Mouse (Mus musculus): ENCODE data around the gene Ganab. TPM values are rescaled to one million over a fixed set of nuclear protein-coding genes. Genes with fewer than 3 reads are reported as not detected.
A peak's percentile ranks its signal among the peaks of the same experiment; 100 is the strongest.
"Not testable (repeated sequence)": the region's sequence is repeated elsewhere in the genome, so short reads cannot be mapped to it uniquely, and the experiment has no call there.

Ganab gene
- polyA plus RNA-seq, 1 experiment from 2014 or later: 130 TPM

GRCm38 (mm10) chr19:8892829-8893766 lies 4.8 kb upstream of the Ganab start, which contains the start of gene Ints5:
Gene Ints5 (plus strand): TSS chr19:8893005.
- H3K4me3 ChIP-seq (replicated peaks): peak within 1 kb of the TSS; percentile 79
- H3K9ac ChIP-seq: peak within 1 kb of the TSS; percentile 96
- no peaks in the 10 kb centered on the region for H3K9me3 ChIP-seq (replicated peaks)
- peaks cover 36% of the 10 kb centered on the region for H3K4me1 ChIP-seq
- WGBS: 2% methylated on average over 54 of the region's 54 CpGs
- no peaks in the 10 kb centered on the region for H3K27me3 ChIP-seq
- H3K27ac ChIP-seq: peak within 1 kb of the TSS; percentile 91
- peaks cover 43% of the 10 kb centered on the region for H3K36me3 ChIP-seq
- peak; percentile 63 for ATAC-seq (replicated peaks; ENCODE audit: low FRiP score)
- H3K4me2 ChIP-seq: peak within 1 kb of the TSS; percentile 80

- no peak overlapping the region for H3K4me2 ChIP-seq
- H3K4me3 ChIP-seq (replicated peaks): no peak overlapping the region
- peaks cover 42% of the 10 kb centered on the region for H3K36me3 ChIP-seq
- ATAC-seq (replicated peaks; ENCODE audit: low FRiP score): no peak
- H3K27me3 ChIP-seq: no peaks in the 10 kb centered on the region
- H3K9me3 ChIP-seq (replicated peaks): no peaks in the 10 kb centered on the region
- H3K4me1 ChIP-seq: peaks cover 43% of the 10 kb centered on the region
- WGBS: 91% methylated on average over 9 of the region's 9 CpGs
- H3K9ac ChIP-seq: no peak overlapping the region
- H3K27ac ChIP-seq: no peak overlapping the region
Measured at GRCm38 (mm10) chr19:8895397-8895960, 2.4 kb upstream of the Ganab start.

GRCm38 (mm10) chr19:8896231-8896630 lies 1.6 kb upstream of the Ganab start:
- WGBS: 87% methylated on average over 5 of the region's 5 CpGs
- not testable (repeated sequence) for H3K4me3 ChIP-seq (replicated peaks); ATAC-seq (replicated peaks; ENCODE audit: low FRiP score); H3K27me3 ChIP-seq; H3K9ac ChIP-seq; H3K27ac ChIP-seq; H3K9me3 ChIP-seq (replicated peaks); H3K4me2 ChIP-seq
- Histone ChIP-seq H3K36me3 (peaks cover 42% of the 10 kb centered on the region), H3K4me1 (peaks cover 43% of the 10 kb centered on the region)

- Histone ChIP-seq H3K4me3 (replicated peaks) (peak overlapping the region; percentile 71), H3K4me1 (peaks cover 43% of the 10 kb centered on the region), H3K9ac (peak overlapping the region; percentile 46), H3K4me2 (peak overlapping the region; percentile 63), H3K27ac (peak overlapping the region; percentile 93), H3K36me3 (peaks cover 46% of the 10 kb centered on the region)
- H3K9me3 ChIP-seq (replicated peaks); H3K27me3 ChIP-seq: not testable (repeated sequence)
- ATAC-seq (replicated peaks; ENCODE audit: low FRiP score): peak; percentile 47
- WGBS: 19% methylated on average over 21 of the region's 21 CpGs
Measured at GRCm38 (mm10) chr19:8897211-8897864, 533 bp upstream of the Ganab start.

- H3K4me3 ChIP-seq (replicated peaks): peak overlapping the region; percentile 71
- WGBS: 3% methylated on average over 13 of the region's 13 CpGs
- H3K4me2 ChIP-seq: peak overlapping the region; percentile 63
- no peak; the same call in 1 of the 2 replicates for ATAC-seq (replicated peaks; ENCODE audit: low FRiP score)
- H3K36me3 ChIP-seq: peaks cover 57% of the 10 kb centered on the region
- H3K27ac ChIP-seq: peak overlapping the region; percentile 93
- peak overlapping the region; percentile 86 for H3K9ac ChIP-seq
- H3K4me1 ChIP-seq: peaks cover 36% of the 10 kb centered on the region
- H3K27me3 ChIP-seq: no peaks in the 10 kb centered on the region
- no peaks in the 10 kb centered on the region for H3K9me3 ChIP-seq (replicated peaks)
Measured at GRCm38 (mm10) chr19:8898576-8898975, 705 bp downstream of the Ganab start.

- H3K27me3 ChIP-seq: no peaks in the 10 kb centered on the region
- ATAC-seq (replicated peaks; ENCODE audit: low FRiP score): no peak
- peak overlapping the region; percentile 71 for H3K4me3 ChIP-seq (replicated peaks)
- H3K36me3 ChIP-seq: peaks cover 62% of the 10 kb centered on the region
- H3K27ac ChIP-seq: no peak overlapping the region
- peak overlapping the region; percentile 86 for H3K9ac ChIP-seq
- peak overlapping the region; percentile 63 for H3K4me2 ChIP-seq
- peaks cover 31% of the 10 kb centered on the region for H3K4me1 ChIP-seq
- H3K9me3 ChIP-seq (replicated peaks): no peaks in the 10 kb centered on the region
- WGBS: 22% methylated on average over 3 of the region's 3 CpGs
Measured at GRCm38 (mm10) chr19:8899079-8899478, 1.2 kb downstream of the Ganab start.

GRCm38 (mm10) chr19:8903412-8903811 lies 5.5 kb downstream of the Ganab start:
- H3K9me3 ChIP-seq (replicated peaks): no peaks in the 10 kb centered on the region
- peaks cover 15% of the 10 kb centered on the region for H3K4me1 ChIP-seq
- no peaks in the 10 kb centered on the region for H3K27me3 ChIP-seq
- no peak overlapping the region for H3K4me2 ChIP-seq
- H3K4me3 ChIP-seq (replicated peaks): no peak overlapping the region
- no peak overlapping the region for H3K9ac ChIP-seq
- H3K36me3 ChIP-seq: peaks cover 76% of the 10 kb centered on the region
- 96% methylated on average over 5 of the region's 5 CpGs for WGBS
- H3K27ac ChIP-seq: no peak overlapping the region
- no peak for ATAC-seq (replicated peaks; ENCODE audit: low FRiP score)

- 91% methylated on average over 6 of the region's 6 CpGs for WGBS
- no peak for ATAC-seq (replicated peaks; ENCODE audit: low FRiP score)
- no peaks in the 10 kb centered on the region for H3K27me3 ChIP-seq
Measured at GRCm38 (mm10) chr19:8908531-8908930, 10.7 kb downstream of the Ganab start.

GRCm38 (mm10) chr19:8911810-8912209 lies 13.9 kb downstream of the Ganab start:
- Histone ChIP-seq H3K4me1 (no peaks in the 10 kb centered on the region), H3K27me3 (no peaks in the 10 kb centered on the region), H3K9ac (no peak overlapping the region), H3K27ac (no peak overlapping the region), H3K9me3 (replicated peaks) (no peaks in the 10 kb centered on the region), H3K4me2 (no peak overlapping the region), H3K36me3 (peaks cover 100% of the 10 kb centered on the region), H3K4me3 (replicated peaks) (no peak overlapping the region)
- WGBS: 82% methylated on average over 5 of the region's 5 CpGs
- no peak for ATAC-seq (replicated peaks; ENCODE audit: low FRiP score)

More at GRCm38 (mm10) chr19:8908531-8908930, 10.7 kb downstream of the Ganab start:
- Histone ChIP-seq H3K36me3 (peaks cover 98% of the 10 kb centered on the region), H3K4me2 (no peak overlapping the region), H3K27ac (no peak overlapping the region), H3K9me3 (replicated peaks) (no peaks in the 10 kb centered on the region), H3K4me3 (replicated peaks) (no peak overlapping the region), H3K9ac (no peak overlapping the region), H3K4me1 (no peaks in the 10 kb centered on the region)

- H3K27ac ChIP-seq: no peak overlapping the region
- no peak overlapping the region for H3K4me2 ChIP-seq
- H3K36me3 ChIP-seq: peaks cover 81% of the 10 kb centered on the region
- no peaks in the 10 kb centered on the region for H3K4me1 ChIP-seq
- WGBS: 93% methylated on average over 3 of the region's 3 CpGs
- no peak overlapping the region for H3K9ac ChIP-seq
- no peaks in the 10 kb centered on the region for H3K27me3 ChIP-seq
- no peak overlapping the region for H3K4me3 ChIP-seq (replicated peaks)
- H3K9me3 ChIP-seq (replicated peaks): no peaks in the 10 kb centered on the region
- ATAC-seq (replicated peaks; ENCODE audit: low FRiP score): no peak
Measured at GRCm38 (mm10) chr19:8914212-8914611, 16.3 kb downstream of the Ganab start.

- no peaks in the 10 kb centered on the region for H3K27me3 ChIP-seq
- WGBS: 91% methylated on average over 3 of the region's 3 CpGs
- H3K4me1 ChIP-seq: peaks cover 9% of the 10 kb centered on the region
Measured at GRCm38 (mm10) chr19:8919000-8919399, 21.1 kb downstream of the Ganab start.

GRCm38 (mm10) chr19:8919684-8920072 lies 21.8 kb downstream of the Ganab start:
- peak overlapping the region; percentile 76 for H3K4me2 ChIP-seq
- peaks cover 41% of the 10 kb centered on the region for H3K36me3 ChIP-seq
- peak overlapping the region; percentile 96 for H3K27ac ChIP-seq
- H3K27me3 ChIP-seq: no peaks in the 10 kb centered on the region
- no peaks in the 10 kb centered on the region for H3K9me3 ChIP-seq (replicated peaks)
- H3K9ac ChIP-seq: no peak overlapping the region
- H3K4me3 ChIP-seq (replicated peaks): peak overlapping the region; percentile 88
- 53% methylated on average over 6 of the region's 6 CpGs for WGBS
- ATAC-seq (replicated peaks; ENCODE audit: low FRiP score): no peak
- H3K4me1 ChIP-seq: peaks cover 9% of the 10 kb centered on the region

More at GRCm38 (mm10) chr19:8919000-8919399, 21.1 kb downstream of the Ganab start:
- no peak overlapping the region for H3K27ac ChIP-seq
- H3K36me3 ChIP-seq: peaks cover 48% of the 10 kb centered on the region
- ATAC-seq (replicated peaks; ENCODE audit: low FRiP score): no peak
- no peaks in the 10 kb centered on the region for H3K9me3 ChIP-seq (replicated peaks)
- no peak overlapping the region for H3K4me3 ChIP-seq (replicated peaks)
- no peak overlapping the region for H3K9ac ChIP-seq
- no peak overlapping the region for H3K4me2 ChIP-seq

Data from kidney, embryonic 15.5 days (tissue).